Mouse (Mus musculus) T-cell, adult 2 months (primary cell): ENCODE results near the gene Dmrt1.
"Not testable (repeated sequence)": the region's sequence is repeated elsewhere in the genome, so short reads cannot be mapped to it uniquely, and the experiment has no call there.

ENCODE experiments used
- DNase-seq: peaks from one replicate; pipeline ENCODE4 v3.0.0; 2022; ENCODE audit warnings: low spot score

The Dmrt1 gene

GRCm38 (mm10) chr19:25505360-25506196, at the start of gene Dmrt1:
Gene Dmrt1, plus strand, starts transcription at chr19:25505618.
- DNase-seq, result no peak

- no peak for DNase-seq
Measured at GRCm38 (mm10) chr19:25460760-25461159, 44.7 kb upstream of the Dmrt1 start.

- no peak for DNase-seq
Measured at GRCm38 (mm10) chr19:25461553-25462320, 43.7 kb upstream of the Dmrt1 start.

- not testable (repeated sequence) for DNase-seq
Measured at GRCm38 (mm10) chr19:25475806-25476205, 29.6 kb upstream of the Dmrt1 start.

GRCm38 (mm10) chr19:25479152-25479669, 26.2 kb upstream of the Dmrt1 start:
- no peak for DNase-seq

GRCm38 (mm10) chr19:25480820-25481219, 24.6 kb upstream of the Dmrt1 start:
- no peak for DNase-seq

- DNase-seq, result no peak
Measured at GRCm38 (mm10) chr19:25486561-25486960, 18.9 kb upstream of the Dmrt1 start.

- DNase-seq, result no peak
Measured at GRCm38 (mm10) chr19:25487350-25487749, 18.1 kb upstream of the Dmrt1 start.

GRCm38 (mm10) chr19:25488546-25488945, 16.9 kb upstream of the Dmrt1 start:
- DNase-seq, result no peak

GRCm38 (mm10) chr19:25489546-25489945, 15.9 kb upstream of the Dmrt1 start:
- DNase-seq, result no peak

- DNase-seq, result no peak
Measured at GRCm38 (mm10) chr19:25497434-25497833, 8.0 kb upstream of the Dmrt1 start.

GRCm38 (mm10) chr19:25504878-25505277, 540 bp upstream of the Dmrt1 start:
- no peak for DNase-seq

- DNase-seq, result no peak
Measured at GRCm38 (mm10) chr19:25506616-25507015, 1.2 kb downstream of the Dmrt1 start.

- no peak for DNase-seq
Measured at GRCm38 (mm10) chr19:25514986-25515530, 9.6 kb downstream of the Dmrt1 start.

- no peak for DNase-seq
Measured at GRCm38 (mm10) chr19:25524156-25524555, 18.7 kb downstream of the Dmrt1 start.

GRCm38 (mm10) chr19:25525726-25526125, 20.3 kb downstream of the Dmrt1 start:
- no peak for DNase-seq

GRCm38 (mm10) chr19:25529673-25530072, 24.3 kb downstream of the Dmrt1 start:
- DNase-seq, result no peak

GRCm38 (mm10) chr19:25545714-25546340, 40.4 kb downstream of the Dmrt1 start:
- DNase-seq, result no peak

GRCm38 (mm10) chr19:25547086-25547643, 41.7 kb downstream of the Dmrt1 start:
- DNase-seq, result no peak

GRCm38 (mm10) chr19:25550346-25550745, 44.9 kb downstream of the Dmrt1 start:
- DNase-seq, result no peak

- no peak for DNase-seq
Measured at GRCm38 (mm10) chr19:25551053-25551452, 45.6 kb downstream of the Dmrt1 start.

- DNase-seq, result no peak
Measured at GRCm38 (mm10) chr19:25564430-25564829, 59.0 kb downstream of the Dmrt1 start.
